Mouse (Mus musculus) olfactory bulb, adult 2 months (tissue): ENCODE results near the gene Gpr62.

ENCODE experiments used
- CTCF ChIP-seq: fragments of 200-500 bp; IDR thresholded peaks from 2 replicates; pipeline ENCODE4 v1.5.1; 2012; ENCODE audit warnings: low read depth, mild to moderate bottlenecking, low read length, moderate library complexity; ENCODE audit not compliant: insufficient read depth
- POLR2A ChIP-seq: fragments of 200-500 bp; IDR thresholded peaks from 2 replicates; pipeline ENCODE4 v1.6.1; 2012; ENCODE audit warnings: mild to moderate bottlenecking, low read depth, low read length, moderate library complexity; ENCODE audit not compliant: insufficient read depth

- TF ChIP-seq CTCF, result no peak
- TF ChIP-seq POLR2A, result no peak
Measured at GRCm38 (mm10) chr9:106450661-106451060, 15.1 kb downstream of the Gpr62 start.
